Mouse (Mus musculus) lung, embryonic 16.5 days (tissue): ENCODE data around the gene Prex1. TPM values are rescaled to one million over a fixed set of nuclear protein-coding genes. Genes with fewer than 3 reads are reported as not detected.
"Not testable (repeated sequence)": the region's sequence is repeated elsewhere in the genome, so short reads cannot be mapped to it uniquely, and the experiment has no call there.

Source experiments
- ATAC-seq: fragments of 200-750 bp; cut with Nextera tagmentation; 2 replicates; pipeline ENCODE4 v1.8.0; 2017; ENCODE audit warnings: low read depth, mild to moderate bottlenecking, moderate library complexity
- H3K27ac ChIP-seq: fragments of 300-500 bp; sonication (generic); 2 replicates; pipeline ENCODE4 v1.5.1; 2014; ENCODE audit warnings: mild to moderate bottlenecking, control low read depth, low read length
- H3K27me3 ChIP-seq: fragments of 300-500 bp; sonication (generic); 2 replicates; pipeline ENCODE4 v1.6.1; 2014; ENCODE audit warnings: low read depth, low read length, mixed read lengths; ENCODE audit not compliant: control insufficient read depth, insufficient read depth
- H3K36me3 ChIP-seq: fragments of 300-500 bp; sonication (generic); 2 replicates; pipeline ENCODE4 v1.6.1; 2014; ENCODE audit warnings: low read length; ENCODE audit not compliant: control insufficient read depth, insufficient read depth
- H3K4me1 ChIP-seq: fragments of 300-500 bp; sonication (generic); replicated peaks from 2 replicates; pipeline ENCODE4 v1.6.1; 2014; ENCODE audit warnings: low read length, mixed read lengths; ENCODE audit not compliant: control insufficient read depth, insufficient read depth
- H3K4me2 ChIP-seq: fragments of 300-500 bp; sonication (generic); 2 replicates; pipeline ENCODE4 v1.6.1; 2014; ENCODE audit warnings: low read depth, low read length, control low read depth
- H3K4me3 ChIP-seq: fragments of 300-500 bp; sonication (generic); 2 replicates; pipeline ENCODE4 v1.5.1; 2014; ENCODE audit warnings: mild to moderate bottlenecking, low read length, control low read depth
- H3K9ac ChIP-seq: fragments of 300-500 bp; sonication (generic); 2 replicates; pipeline ENCODE4 v1.6.1; 2014; ENCODE audit warnings: low read length, control low read depth
- H3K9me3 ChIP-seq: fragments of 300-500 bp; sonication (generic); 2 replicates; pipeline ENCODE4 v1.6.1; 2016; ENCODE audit warnings: low read length; ENCODE audit not compliant: control insufficient read depth
- WGBS: fragments of 180-500 bp; shearing (Covaris S2); extraction: QIAGEN DNeasy Blood & Tissue Kit; methylation state at CpG from one replicate; pipeline ENCODE4 v1.1.7; 2014; 5-methylcytosine and 5-hydroxymethylcytosine counted together
- polyA plus RNA-seq: library from polyadenylated mRNA; unstranded; fragments of >200 nt; fragmentation: Nextera tagmentation; extraction: Ambion mirVana; gene quantifications from 2 replicates; pipeline ENCODE4 v1.2.1, GENCODE M21; 2015

The Prex1 gene
- polyA plus RNA-seq, 1 experiment from 2014 or later = 8.9 TPM

DNA sequence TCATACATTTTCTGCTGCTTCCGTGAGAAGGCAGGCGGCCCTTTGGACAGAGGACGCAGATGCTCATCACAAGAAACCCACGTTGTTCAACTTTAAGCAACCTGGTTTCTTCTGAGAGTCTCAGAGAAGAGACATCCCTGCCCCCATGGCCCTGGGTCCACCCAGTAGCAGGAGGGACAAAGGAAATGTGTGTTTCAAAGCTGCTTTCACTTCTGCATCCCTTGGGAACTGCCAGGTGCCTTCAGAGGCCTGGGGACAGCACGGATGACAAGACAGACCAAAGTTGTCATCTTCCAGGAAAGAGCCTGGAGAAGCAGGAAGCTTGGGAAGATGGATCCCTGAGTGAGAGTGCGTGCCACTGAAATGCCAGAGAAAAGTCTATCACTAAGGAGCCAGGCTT, 27.8 kb upstream of the Prex1 start:
- Histone ChIP-seq H3K27ac (no peak overlapping the region), H3K4me3 (no peak overlapping the region), H3K4me2 (no peak overlapping the region), H3K9ac (no peak overlapping the region), H3K27me3 (no peaks in the 10 kb centered on the region), H3K4me1 (no peaks in the 10 kb centered on the region), H3K9me3 (no peaks in the 10 kb centered on the region), H3K36me3 (no peaks in the 10 kb centered on the region)
- 82% methylated on average over 6 of the region's 6 CpGs for WGBS
- no peak for ATAC-seq

DNA sequence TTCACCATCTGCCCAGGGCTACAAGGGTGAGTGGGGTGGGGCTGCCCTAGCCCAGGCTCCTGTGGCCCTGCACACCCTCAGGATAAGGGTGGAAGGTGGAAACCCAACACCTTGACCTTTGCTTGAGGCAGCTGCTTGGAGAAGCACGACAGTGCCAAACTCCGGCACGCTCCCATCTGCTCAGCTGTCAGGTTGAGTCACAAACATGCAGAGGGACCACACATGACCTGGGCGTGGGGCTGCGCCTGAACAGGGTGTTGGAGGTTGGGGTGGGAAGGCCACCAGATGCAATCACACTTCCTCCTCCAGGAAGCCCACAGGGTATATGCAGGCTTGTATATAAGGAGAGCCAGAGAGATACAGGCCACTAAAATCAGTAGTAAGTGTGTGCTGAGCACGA, 26.8 kb upstream of the Prex1 start:
- no peaks in the 10 kb centered on the region for H3K9me3 ChIP-seq
- no peak overlapping the region for H3K9ac ChIP-seq
- no peak overlapping the region for H3K4me3 ChIP-seq
- H3K27ac ChIP-seq = no peak overlapping the region
- no peaks in the 10 kb centered on the region for H3K27me3 ChIP-seq
- H3K36me3 ChIP-seq = no peaks in the 10 kb centered on the region
- ATAC-seq = no peak
- WGBS = 67% methylated on average over 6 of the region's 6 CpGs
- no peak overlapping the region for H3K4me2 ChIP-seq
- H3K4me1 ChIP-seq = no peaks in the 10 kb centered on the region

DNA sequence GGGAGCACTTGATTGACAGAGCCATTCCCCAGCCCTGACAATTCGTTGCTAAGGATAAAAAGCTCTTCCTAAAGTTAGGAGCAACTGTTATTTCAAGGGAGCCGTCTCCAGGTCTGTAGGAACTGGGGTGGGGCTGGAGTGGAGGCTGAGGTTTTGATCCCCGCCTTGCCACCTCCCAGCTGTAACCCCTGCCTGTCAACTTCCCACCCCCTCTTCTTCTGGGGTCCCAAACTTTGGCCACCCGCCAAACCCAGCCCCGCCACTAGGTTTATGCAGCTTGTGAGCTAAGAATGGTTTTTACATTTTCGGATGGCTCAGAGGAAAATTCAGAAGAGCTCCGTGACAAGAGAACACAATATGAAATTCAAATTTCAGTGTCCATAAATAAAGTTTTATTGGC, 23.7 kb upstream of the Prex1 start:
- H3K9ac ChIP-seq = no peak overlapping the region
- no peak overlapping the region for H3K4me2 ChIP-seq
- ATAC-seq = no peak

DNA sequence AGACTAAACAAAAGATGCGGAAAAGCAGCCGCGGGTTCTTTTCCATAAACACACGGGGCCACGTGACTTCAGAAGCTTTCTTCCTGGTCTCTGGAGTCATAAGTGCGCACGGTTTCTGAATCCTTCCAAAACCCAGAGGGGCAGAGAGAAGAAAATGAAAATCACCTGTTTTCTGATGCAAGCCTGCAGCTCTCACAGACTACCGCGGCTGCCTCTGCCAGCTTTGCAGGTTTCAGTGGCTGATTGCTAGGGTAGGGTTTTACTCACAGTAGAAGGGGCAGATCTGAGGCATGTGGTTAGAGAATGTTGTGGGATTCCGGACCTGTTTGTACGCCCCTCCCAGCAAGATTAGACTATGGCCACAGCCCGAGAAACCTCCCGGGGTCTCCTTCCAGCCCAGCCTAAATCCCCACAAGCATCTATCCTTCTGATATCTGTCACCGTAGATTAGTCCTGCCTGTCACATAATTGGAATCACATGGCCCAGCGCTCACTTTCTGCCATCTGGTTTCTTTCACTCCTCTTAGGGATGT, 21.9 kb upstream of the Prex1 start:
- no peak overlapping the region for H3K27ac ChIP-seq
- H3K4me3 ChIP-seq = peak overlapping the region; percentile 7; the same call in 1 of the 2 replicates
- 35% methylated on average over 15 of the region's 15 CpGs for WGBS
- peak overlapping the region; percentile 40 for H3K4me2 ChIP-seq
- H3K4me1 ChIP-seq = no peaks in the 10 kb centered on the region
- no peak for ATAC-seq
- no peaks in the 10 kb centered on the region for H3K9me3 ChIP-seq
- H3K27me3 ChIP-seq = no peaks in the 10 kb centered on the region
- no peaks in the 10 kb centered on the region for H3K36me3 ChIP-seq
- H3K9ac ChIP-seq = peak overlapping the region; percentile 41

More for the DNA sequence above, 23.7 kb upstream of the Prex1 start:
- H3K4me1 ChIP-seq = no peaks in the 10 kb centered on the region
- no peaks in the 10 kb centered on the region for H3K36me3 ChIP-seq
- no peaks in the 10 kb centered on the region for H3K27me3 ChIP-seq
- no peak overlapping the region for H3K27ac ChIP-seq
- 49% methylated on average over 7 of the region's 7 CpGs for WGBS
- H3K9me3 ChIP-seq = no peaks in the 10 kb centered on the region
- no peak overlapping the region for H3K4me3 ChIP-seq

DNA sequence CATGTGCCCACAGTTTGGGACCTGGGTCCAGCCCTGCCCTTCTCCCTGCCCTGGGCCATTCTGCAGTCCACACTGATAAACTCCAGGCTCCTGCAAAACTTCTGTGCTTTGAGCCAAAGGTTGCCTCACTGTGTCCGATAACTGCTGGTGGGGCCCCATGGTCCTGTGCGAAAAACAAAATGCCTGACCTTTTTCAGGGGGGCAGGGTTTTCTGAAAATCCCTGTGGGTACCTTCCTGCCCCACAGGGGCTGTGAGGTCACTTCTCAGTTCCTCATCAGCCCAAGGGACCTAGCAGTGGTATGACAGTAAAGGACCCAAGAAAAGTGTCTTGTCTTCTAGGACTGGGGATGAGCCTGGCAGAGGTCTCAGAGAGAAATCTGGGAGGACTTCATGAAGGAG, 19.2 kb upstream of the Prex1 start:
- H3K4me2 ChIP-seq = no peak overlapping the region
- H3K27ac ChIP-seq = no peak overlapping the region
- no peak overlapping the region for H3K9ac ChIP-seq
- H3K4me3 ChIP-seq = no peak overlapping the region
- H3K4me1 ChIP-seq = peaks cover 2% of the 10 kb centered on the region; the same call in 1 of the 2 replicates
- no peaks in the 10 kb centered on the region for H3K9me3 ChIP-seq
- no peak for ATAC-seq
- 85% methylated on average over 2 of the region's 2 CpGs for WGBS
- H3K27me3 ChIP-seq = no peaks in the 10 kb centered on the region
- no peaks in the 10 kb centered on the region for H3K36me3 ChIP-seq

DNA sequence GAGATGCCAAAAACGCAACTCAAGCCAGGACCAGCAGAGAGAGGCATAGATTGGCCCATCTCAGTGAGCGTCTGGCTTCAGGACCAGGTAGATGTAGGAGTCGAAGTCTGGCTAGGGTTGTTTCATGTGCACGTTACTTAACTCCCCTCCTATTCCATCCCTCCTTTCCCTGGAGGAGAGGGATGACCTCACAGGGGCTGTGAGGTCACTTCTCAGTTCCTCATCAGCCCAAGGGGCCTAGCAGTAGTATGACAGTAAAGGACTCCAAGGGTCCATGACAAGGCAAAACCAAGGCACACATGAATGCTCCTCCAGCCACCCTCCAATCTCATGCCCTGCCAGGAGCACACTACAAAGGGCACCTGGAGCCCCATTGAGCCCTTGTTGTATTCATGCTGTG, 18.5 kb upstream of the Prex1 start:
- H3K9me3 ChIP-seq = no peaks in the 10 kb centered on the region
- no peak for ATAC-seq
- no peaks in the 10 kb centered on the region for H3K36me3 ChIP-seq
- 90% methylated on average over 4 of the region's 4 CpGs for WGBS
- H3K27ac ChIP-seq = no peak overlapping the region
- no peaks in the 10 kb centered on the region for H3K27me3 ChIP-seq
- peaks cover 2% of the 10 kb centered on the region; the same call in 1 of the 2 replicates for H3K4me1 ChIP-seq
- H3K4me2 ChIP-seq = no peak overlapping the region
- no peak overlapping the region for H3K4me3 ChIP-seq
- no peak overlapping the region for H3K9ac ChIP-seq

DNA sequence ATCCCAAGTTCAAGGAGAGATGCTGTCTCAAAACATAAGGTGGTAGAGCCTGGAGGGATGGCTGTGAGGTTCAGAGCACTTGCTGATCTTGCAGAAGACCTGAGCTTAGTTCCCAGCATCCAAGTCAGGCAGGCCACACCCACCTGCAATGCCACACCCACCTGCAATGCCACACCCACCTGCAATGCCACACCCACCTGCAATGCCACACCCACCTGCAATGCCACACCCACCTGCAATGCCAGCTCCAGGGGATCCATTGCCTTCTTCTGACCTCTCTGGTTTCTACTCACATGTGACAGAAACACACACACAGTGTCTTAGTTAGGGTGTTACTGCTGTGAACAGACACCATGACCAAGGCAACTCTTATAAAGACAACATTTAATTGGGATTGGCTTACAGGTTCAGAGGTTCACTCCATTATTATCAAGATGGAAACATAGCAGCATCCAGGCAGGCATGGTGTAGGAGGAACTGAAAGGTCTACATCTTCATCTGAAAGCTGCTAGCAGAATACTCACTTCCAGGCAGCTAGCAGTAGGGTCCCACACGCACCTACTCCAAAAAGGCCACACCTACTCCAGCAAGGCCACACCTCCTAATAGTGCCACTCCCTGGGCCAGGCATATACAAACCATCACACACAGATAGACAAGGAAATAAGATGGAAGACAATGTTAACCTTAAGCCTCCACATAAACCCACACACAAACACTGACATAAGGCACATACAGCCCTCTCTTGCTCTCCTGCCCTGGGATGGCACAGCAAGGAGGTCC, 17.7 kb upstream of the Prex1 start:
- H3K36me3 ChIP-seq, H3K27ac ChIP-seq, H3K9me3 ChIP-seq, H3K4me3 ChIP-seq, H3K9ac ChIP-seq, ATAC-seq, H3K4me1 ChIP-seq, H3K4me2 ChIP-seq, H3K27me3 ChIP-seq: not testable (repeated sequence)
- 81% methylated on average over 1 of the region's 1 CpGs for WGBS

DNA sequence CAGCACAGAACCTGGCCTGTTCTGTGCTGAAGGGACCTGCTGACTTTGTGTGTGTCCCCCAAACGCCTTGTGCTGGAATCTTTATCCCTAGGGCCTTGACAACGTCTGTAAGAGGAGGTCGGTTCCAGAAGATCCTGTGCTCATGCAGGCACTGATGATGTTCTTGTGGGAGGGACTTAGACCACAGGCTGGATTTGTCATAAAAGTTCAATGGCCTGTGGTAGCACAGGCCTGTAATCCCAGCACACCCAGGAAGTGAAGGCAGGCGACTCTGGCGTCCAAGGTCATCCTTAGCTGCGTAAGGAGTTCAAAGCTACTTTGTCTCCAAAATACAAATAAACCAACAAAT, 16.9 kb upstream of the Prex1 start:
- Histone ChIP-seq H3K4me1 (peaks cover 2% of the 10 kb centered on the region; the same call in 1 of the 2 replicates), H3K36me3 (no peaks in the 10 kb centered on the region), H3K4me3 (no peak overlapping the region), H3K9me3 (no peaks in the 10 kb centered on the region), H3K9ac (no peak overlapping the region), H3K27me3 (no peaks in the 10 kb centered on the region), H3K27ac (no peak overlapping the region), H3K4me2 (no peak overlapping the region)
- WGBS = 64% methylated on average over 6 of the region's 6 CpGs
- ATAC-seq = no peak

DNA sequence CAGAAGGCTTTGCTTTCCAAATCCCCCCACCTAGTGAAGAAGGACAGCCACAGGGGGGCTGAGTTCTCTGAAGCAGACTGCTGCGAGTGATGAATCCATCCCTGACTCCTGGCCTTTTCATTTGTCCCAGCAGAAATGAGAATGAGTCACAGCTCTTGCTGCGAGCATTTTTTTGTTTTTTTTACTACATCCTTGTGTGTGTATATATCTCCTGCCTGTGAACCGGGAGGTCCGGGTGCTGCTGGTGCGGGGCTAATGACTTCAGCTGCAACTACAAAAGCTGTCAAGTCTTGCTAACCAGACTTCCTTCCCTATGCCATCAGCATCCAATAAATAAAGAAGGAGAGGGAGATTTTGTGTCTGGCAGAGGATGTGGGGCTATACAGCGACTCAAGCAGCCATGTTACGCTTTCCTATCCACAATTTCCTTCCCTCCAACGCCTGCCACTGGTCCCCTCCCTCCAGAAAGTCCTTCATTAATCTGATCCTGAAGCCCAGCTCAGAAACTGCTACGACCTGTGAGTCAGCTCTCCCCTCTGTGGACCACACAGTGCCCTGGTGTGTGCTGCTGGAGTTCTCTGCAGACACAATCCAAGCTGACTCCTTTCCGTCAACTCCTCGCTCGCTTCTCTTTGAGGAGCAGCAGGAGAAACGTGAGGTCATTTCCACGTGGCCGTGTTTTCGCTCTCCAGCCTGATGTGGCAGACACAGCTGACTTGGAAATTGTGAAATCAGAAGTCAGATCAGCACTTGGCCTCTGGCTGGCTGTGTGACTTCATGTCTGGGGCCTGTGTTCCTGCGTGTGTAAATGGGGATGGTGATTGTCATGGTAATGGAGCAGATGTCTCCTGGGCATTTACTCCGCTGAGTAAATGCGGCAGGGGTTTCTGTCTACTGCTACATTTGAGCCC, 16.3 kb upstream of the Prex1 start:
- Histone ChIP-seq H3K4me2 (peak overlapping the region; percentile 17; the same call in 1 of the 2 replicates), H3K4me3 (no peak overlapping the region), H3K27ac (peak overlapping the region; percentile 62), H3K9me3 (no peaks in the 10 kb centered on the region), H3K27me3 (no peaks in the 10 kb centered on the region), H3K36me3 (no peaks in the 10 kb centered on the region), H3K9ac (no peak overlapping the region), H3K4me1 (peaks cover 2% of the 10 kb centered on the region; the same call in 1 of the 2 replicates)
- WGBS = 23% methylated on average over 19 of the region's 19 CpGs
- ATAC-seq = peak; percentile 64
